Mouse (Mus musculus) neural tube, embryonic 10.5 days (tissue): ENCODE measurements around the gene Gpn2.

ENCODE experiments used
- DNase-seq: peaks from one replicate; pipeline ENCODE4 v3.0.0-alpha.2; 2017; ENCODE audit warnings: low spot score; ENCODE audit errors: extremely low spot score

Gpn2 gene

GRCm38 (mm10) chr4:133584059-133584951 lies at the start of gene Gpn2:
Gene Gpn2 (plus strand): TSS chr4:133584362.
- DNase-seq, result peak; percentile 83

GRCm38 (mm10) chr4:133536081-133536480 lies 48.1 kb upstream of the Gpn2 start:
- no peak for DNase-seq

- DNase-seq, result no peak
Measured at GRCm38 (mm10) chr4:133536652-133537051, 47.5 kb upstream of the Gpn2 start.

GRCm38 (mm10) chr4:133545272-133546231 lies 38.6 kb upstream of the Gpn2 start, which contains the start of gene Nudc:
Gene Nudc (minus strand): TSS chr4:133545996.
- peak; percentile 93 for DNase-seq

GRCm38 (mm10) chr4:133552029-133552428 lies 32.1 kb upstream of the Gpn2 start:
- no peak for DNase-seq

GRCm38 (mm10) chr4:133552768-133553447 lies 31.3 kb upstream of the Gpn2 start, which contains the start of gene Nr0b2:
Gene Nr0b2 (plus strand): TSS chr4:133553376.
- no peak for DNase-seq

- no peak for DNase-seq
Measured at GRCm38 (mm10) chr4:133553448-133554330, 30.5 kb upstream of the Gpn2 start.

GRCm38 (mm10) chr4:133557041-133557717 lies 27.0 kb upstream of the Gpn2 start:
- no peak for DNase-seq

- no peak for DNase-seq
Measured at GRCm38 (mm10) chr4:133559846-133560245, 24.3 kb upstream of the Gpn2 start.

GRCm38 (mm10) chr4:133561622-133562021 lies 22.5 kb upstream of the Gpn2 start:
- no peak for DNase-seq

GRCm38 (mm10) chr4:133563123-133563571 lies 21.0 kb upstream of the Gpn2 start:
- no peak for DNase-seq

- no peak for DNase-seq
Measured at GRCm38 (mm10) chr4:133567251-133567650, 16.9 kb upstream of the Gpn2 start.

GRCm38 (mm10) chr4:133569291-133570065 lies 14.7 kb upstream of the Gpn2 start:
- no peak for DNase-seq

GRCm38 (mm10) chr4:133570066-133570466 lies 14.1 kb upstream of the Gpn2 start:
- no peak for DNase-seq

GRCm38 (mm10) chr4:133574070-133574842 lies 9.9 kb upstream of the Gpn2 start, which contains the start of gene Gpatch3:
Gene Gpatch3 (plus strand): TSS chr4:133574745.
- DNase-seq, result peak; percentile 92

GRCm38 (mm10) chr4:133574843-133575202 lies 9.3 kb upstream of the Gpn2 start:
- no peak for DNase-seq

GRCm38 (mm10) chr4:133577983-133578382 lies 6.2 kb upstream of the Gpn2 start:
- no peak for DNase-seq

- DNase-seq, result no peak
Measured at GRCm38 (mm10) chr4:133583690-133584058, 488 bp upstream of the Gpn2 start.
